Mouse (Mus musculus) intestine, embryonic 16.5 days (tissue): ENCODE data around the gene Thsd1. TPM values are rescaled to one million over a fixed set of nuclear protein-coding genes. Genes with fewer than 3 reads are reported as not detected.
"Not testable (repeated sequence)": the region's sequence is repeated elsewhere in the genome, so short reads cannot be mapped to it uniquely, and the experiment has no call there.

Source experiments
- ATAC-seq: fragments of 200-750 bp; cut with Nextera tagmentation; 2 replicates; pipeline ENCODE4 v1.8.0; 2017; ENCODE audit warnings: moderate TSS enrichment, moderate library complexity
- H3K27ac ChIP-seq: fragments of 300-500 bp; sonication (generic); 2 replicates; pipeline ENCODE4 v1.5.1; 2014; ENCODE audit warnings: mild to moderate bottlenecking, low read length
- H3K27me3 ChIP-seq: fragments of 300-500 bp; sonication (generic); replicated peaks from 2 replicates; pipeline ENCODE4 v1.6.1; 2014; ENCODE audit warnings: low read length, control low read depth, mixed read lengths; ENCODE audit not compliant: control insufficient read depth, insufficient read depth
- H3K36me3 ChIP-seq: fragments of 300-500 bp; sonication (generic); 2 replicates; pipeline ENCODE4 v1.6.1; 2014; ENCODE audit warnings: low read length, control low read depth; ENCODE audit not compliant: control insufficient read depth, insufficient read depth
- H3K4me1 ChIP-seq: fragments of 300-500 bp; sonication (generic); 2 replicates; pipeline ENCODE4 v1.6.1; 2014; ENCODE audit warnings: low read length, control low read depth, mixed read lengths; ENCODE audit not compliant: control insufficient read depth, insufficient read depth
- H3K4me2 ChIP-seq: fragments of 300-500 bp; sonication (generic); 2 replicates; pipeline ENCODE4 v1.6.1; 2014; ENCODE audit warnings: low read depth, low read length, control low read depth
- H3K4me3 ChIP-seq: fragments of 300-500 bp; sonication (generic); 2 replicates; pipeline ENCODE4 v1.5.1; 2014; ENCODE audit warnings: mild to moderate bottlenecking, low read length
- H3K9ac ChIP-seq: fragments of 300-500 bp; sonication (generic); 2 replicates; pipeline ENCODE4 v1.6.1; 2014; ENCODE audit warnings: low read depth, low read length
- H3K9me3 ChIP-seq: fragments of 300-500 bp; sonication (generic); 2 replicates; pipeline ENCODE4 v1.6.1; 2016; ENCODE audit warnings: low read length, control low read depth; ENCODE audit not compliant: control insufficient read depth
- WGBS: fragments of 180-500 bp; shearing (Covaris S2); extraction: QIAGEN DNeasy Blood & Tissue Kit; methylation state at CpG from one replicate; pipeline ENCODE4 v1.1.7; 2014; 5-methylcytosine and 5-hydroxymethylcytosine counted together
- polyA plus RNA-seq: library from polyadenylated mRNA; unstranded; fragments of >200 nt; fragmentation: Nextera tagmentation; extraction: Ambion mirVana; gene quantifications from 2 replicates; pipeline ENCODE4 v1.2.1, GENCODE M21; 2015

Thsd1 gene
- polyA plus RNA-seq, 1 experiment from 2014 or later = 7.2 TPM

GRCm38 (mm10) chr8:22302896-22303306 lies 75.8 kb downstream of the Thsd1 start:
- no peaks in the 10 kb centered on the region for H3K4me1 ChIP-seq
- no peaks in the 10 kb centered on the region for H3K9me3 ChIP-seq
- H3K27ac ChIP-seq = no peak overlapping the region
- H3K4me2 ChIP-seq = peak overlapping the region; percentile 48
- H3K36me3 ChIP-seq = no peaks in the 10 kb centered on the region
- H3K27me3 ChIP-seq = no peaks in the 10 kb centered on the region
- ATAC-seq = peak; percentile 58; the same call in 1 of the 2 replicates
- H3K9ac ChIP-seq = no peak overlapping the region
- peak overlapping the region; percentile 15; the same call in 1 of the 2 replicates for H3K4me3 ChIP-seq
- WGBS = 16% methylated on average over 7 of the region's 7 CpGs

- H3K4me2 ChIP-seq, H3K4me3 ChIP-seq, H3K27ac ChIP-seq, H3K27me3 ChIP-seq, H3K9me3 ChIP-seq, H3K36me3 ChIP-seq, H3K4me1 ChIP-seq, H3K9ac ChIP-seq, ATAC-seq: not testable (repeated sequence)
- WGBS = 88% methylated on average over 8 of the region's 9 CpGs
Observed at GRCm38 (mm10) chr8:22304045-22304444, 76.9 kb downstream of the Thsd1 start.

- H3K9me3 ChIP-seq = no peaks in the 10 kb centered on the region
- H3K36me3 ChIP-seq = no peaks in the 10 kb centered on the region
- no peak overlapping the region for H3K27ac ChIP-seq
- H3K4me3 ChIP-seq = no peak overlapping the region
- no peaks in the 10 kb centered on the region for H3K4me1 ChIP-seq
- no peak overlapping the region for H3K4me2 ChIP-seq
- 64% methylated on average over 10 of the region's 10 CpGs for WGBS
- H3K27me3 ChIP-seq = no peaks in the 10 kb centered on the region
- no peak overlapping the region for H3K9ac ChIP-seq
- ATAC-seq = no peak
Observed at GRCm38 (mm10) chr8:22306999-22307398, 79.9 kb downstream of the Thsd1 start.

Other genes with a start within 250 kb of the Thsd1 start
- 4.7 and 5.1 TPM in 2 replicates for gene Atp7b, start 167.0 kb upstream of the Thsd1 start, polyA plus RNA-seq
- gene Alg11, start 166.6 kb upstream of the Thsd1 start, polyA plus RNA-seq = 28.7 and 30.4 TPM in 2 replicates
- 0.20 and 0.55 TPM in 2 replicates for gene Nek5, start 102.3 kb upstream of the Thsd1 start, polyA plus RNA-seq
- gene Nek3, start 60.9 kb upstream of the Thsd1 start, polyA plus RNA-seq = 4.6 TPM in 2 replicates
- gene Ckap2, start 41.5 kb upstream of the Thsd1 start, polyA plus RNA-seq = 27.9 and 33.0 TPM in 2 replicates
- gene Vps36, start 34.5 kb upstream of the Thsd1 start, polyA plus RNA-seq = 28.9 and 34.0 TPM in 2 replicates
- 0.05 TPM in 1 of 2 replicates, not detected in the other for gene Tpte, start 56.1 kb downstream of the Thsd1 start, polyA plus RNA-seq
- 129 and 148 TPM in 2 replicates for gene Slc25a15, start 171.3 kb downstream of the Thsd1 start, polyA plus RNA-seq
- gene Mrps31, start 184.0 kb downstream of the Thsd1 start, polyA plus RNA-seq = 73.0 and 78.7 TPM in 2 replicates